Mouse (Mus musculus): ENCODE measurements around the gene Rabgef1. TPM values are rescaled to one million over a fixed set of nuclear protein-coding genes. Genes with fewer than 3 reads are reported as not detected.

The Rabgef1 gene
- polyA plus RNA-seq, 1 experiment from 2014 or later: 26.8 TPM

Other genes starting within 250 kb of the Rabgef1 start
- 35.8 and 36.7 TPM in 2 replicates for gene Vkorc1l1, start 229.8 kb upstream of the Rabgef1 start, polyA plus RNA-seq (2016; fragmentation: Nextera tagmentation; extraction: Ambion mirVana)
- gene Gusb, start 168.7 kb upstream of the Rabgef1 start, polyA plus RNA-seq (2016; fragmentation: Nextera tagmentation; extraction: Ambion mirVana): 43.0 and 45.7 TPM in 2 replicates
- gene Asl, start 142.6 kb upstream of the Rabgef1 start, polyA plus RNA-seq (2016; fragmentation: Nextera tagmentation; extraction: Ambion mirVana): 29.5 and 29.6 TPM in 2 replicates
- gene Crcp, start 142.5 kb upstream of the Rabgef1 start, polyA plus RNA-seq (2016; fragmentation: Nextera tagmentation; extraction: Ambion mirVana): 39.6 and 46.0 TPM in 2 replicates
- 83.5 and 85.3 TPM in 2 replicates for gene Tpst1, start 98.5 kb upstream of the Rabgef1 start, polyA plus RNA-seq (2016; fragmentation: Nextera tagmentation; extraction: Ambion mirVana)
- gene Kctd7, start 26.9 kb upstream of the Rabgef1 start, polyA plus RNA-seq (2016; fragmentation: Nextera tagmentation; extraction: Ambion mirVana): 6.3 and 6.9 TPM in 2 replicates
- gene Tmem248, start 45.3 kb downstream of the Rabgef1 start, polyA plus RNA-seq (2016; fragmentation: Nextera tagmentation; extraction: Ambion mirVana): 36.4 and 37.2 TPM in 2 replicates
- gene Sbds, start 83.7 kb downstream of the Rabgef1 start, polyA plus RNA-seq (2016; fragmentation: Nextera tagmentation; extraction: Ambion mirVana): 63.4 and 64.8 TPM in 2 replicates
- 28.4 and 31.5 TPM in 2 replicates for gene Tyw1, start 83.8 kb downstream of the Rabgef1 start, polyA plus RNA-seq (2016; fragmentation: Nextera tagmentation; extraction: Ambion mirVana)
- gene Caln1, start 197.7 kb downstream of the Rabgef1 start, polyA plus RNA-seq (2016; fragmentation: Nextera tagmentation; extraction: Ambion mirVana): 0.73 and 0.88 TPM in 2 replicates
- not detected in 2 replicates for gene A330070K13Rik, start 212.8 kb downstream of the Rabgef1 start, polyA plus RNA-seq (2016; fragmentation: Nextera tagmentation; extraction: Ambion mirVana)